Mouse (Mus musculus) forebrain, embryonic 15.5 days (tissue): ENCODE results near the gene Tbc1d5. TPM values are rescaled to one million over a fixed set of nuclear protein-coding genes. Genes with fewer than 3 reads are reported as not detected.

ENCODE experiments used
- ATAC-seq: fragments of 200-750 bp; cut with Nextera tagmentation; replicated peaks from 2 replicates; pipeline ENCODE4 v1.8.0; 2017; ENCODE audit warnings: mild to moderate bottlenecking, moderate TSS enrichment, moderate library complexity
- H3K27ac ChIP-seq: fragments of 300-500 bp; sonication (generic); replicated peaks from 2 replicates; pipeline ENCODE4 v1.5.1; 2015; ENCODE audit warnings: mild to moderate bottlenecking, inconsistent platforms
- H3K27me3 ChIP-seq: fragments of 300-500 bp; sonication (generic); 2 replicates; pipeline ENCODE4 v1.6.1; 2015; ENCODE audit warnings: inconsistent platforms
- H3K36me3 ChIP-seq: fragments of 300-500 bp; sonication (generic); 2 replicates; pipeline ENCODE4 v1.6.1; 2015; ENCODE audit warnings: mild to moderate bottlenecking, inconsistent platforms
- H3K4me1 ChIP-seq: fragments of 300-500 bp; sonication (generic); 2 replicates; pipeline ENCODE4 v1.6.1; 2015; ENCODE audit warnings: inconsistent platforms
- H3K4me2 ChIP-seq: fragments of 300-500 bp; sonication (generic); replicated peaks from 2 replicates; pipeline ENCODE4 v1.6.1; 2015; ENCODE audit warnings: mild to moderate bottlenecking, inconsistent platforms
- H3K4me3 ChIP-seq: fragments of 300-500 bp; sonication (generic); 2 replicates; pipeline ENCODE4 v1.5.1; 2015; ENCODE audit warnings: mild to moderate bottlenecking, inconsistent platforms
- H3K9ac ChIP-seq: fragments of 300-500 bp; sonication (generic); replicated peaks from 2 replicates; pipeline ENCODE4 v1.6.1; 2015; ENCODE audit warnings: mild to moderate bottlenecking, inconsistent platforms
- H3K9me3 ChIP-seq: fragments of 300-500 bp; sonication (generic); 2 replicates; pipeline ENCODE4 v1.6.1; 2016; ENCODE audit warnings: inconsistent platforms
- WGBS: fragments of 180-500 bp; shearing (Covaris S2); methylation state at CpG from one replicate; pipeline ENCODE4 v1.1.7; 2015; ENCODE audit warnings: mixed read lengths; 5-methylcytosine and 5-hydroxymethylcytosine counted together
- polyA plus RNA-seq: library from polyadenylated mRNA; unstranded; fragments of >200 nt; fragmentation: Nextera tagmentation; extraction: Ambion mirVana; gene quantifications from 2 replicates; pipeline ENCODE4 v1.2.1, GENCODE M21; 2015

The Tbc1d5 gene
- polyA plus RNA-seq, 1 experiment from 2014 or later, result 7.1 TPM

- 81% methylated on average over 1 of the region's 1 CpGs for WGBS
- no peak overlapping the region for H3K4me3 ChIP-seq
- no peaks in the 10 kb centered on the region for H3K27me3 ChIP-seq
- no peak for ATAC-seq
- no peak overlapping the region for H3K27ac ChIP-seq
- no peak overlapping the region for H3K4me2 ChIP-seq
- H3K4me1 ChIP-seq, result no peaks in the 10 kb centered on the region
- H3K9me3 ChIP-seq, result no peaks in the 10 kb centered on the region
- H3K36me3 ChIP-seq, result no peaks in the 10 kb centered on the region
- no peak overlapping the region for H3K9ac ChIP-seq
Measured at GRCm38 (mm10) chr17:51040861-51041260, 138.3 kb downstream of the Tbc1d5 start.

- Histone ChIP-seq H3K27me3 (no peaks in the 10 kb centered on the region), H3K9me3 (no peaks in the 10 kb centered on the region), H3K4me2 (no peak overlapping the region), H3K4me1 (no peaks in the 10 kb centered on the region), H3K4me3 (no peak overlapping the region), H3K9ac (no peak overlapping the region), H3K27ac (no peak overlapping the region), H3K36me3 (no peaks in the 10 kb centered on the region)
- 52% methylated on average over 5 of the region's 5 CpGs for WGBS
- peak; percentile 26; the same call in 1 of the 2 replicates for ATAC-seq
Measured at GRCm38 (mm10) chr17:51023227-51023626, 155.9 kb downstream of the Tbc1d5 start.

- 38% methylated on average over 2 of the region's 2 CpGs for WGBS
- ATAC-seq, result no peak
- no peaks in the 10 kb centered on the region for H3K9me3 ChIP-seq
- H3K27me3 ChIP-seq, result no peaks in the 10 kb centered on the region
- H3K4me3 ChIP-seq, result no peak overlapping the region
- H3K4me2 ChIP-seq, result no peak overlapping the region
- H3K9ac ChIP-seq, result no peak overlapping the region
- no peak overlapping the region for H3K27ac ChIP-seq
- H3K4me1 ChIP-seq, result no peaks in the 10 kb centered on the region
- H3K36me3 ChIP-seq, result no peaks in the 10 kb centered on the region
Measured at GRCm38 (mm10) chr17:51016384-51016783, 162.8 kb downstream of the Tbc1d5 start.

DNA sequence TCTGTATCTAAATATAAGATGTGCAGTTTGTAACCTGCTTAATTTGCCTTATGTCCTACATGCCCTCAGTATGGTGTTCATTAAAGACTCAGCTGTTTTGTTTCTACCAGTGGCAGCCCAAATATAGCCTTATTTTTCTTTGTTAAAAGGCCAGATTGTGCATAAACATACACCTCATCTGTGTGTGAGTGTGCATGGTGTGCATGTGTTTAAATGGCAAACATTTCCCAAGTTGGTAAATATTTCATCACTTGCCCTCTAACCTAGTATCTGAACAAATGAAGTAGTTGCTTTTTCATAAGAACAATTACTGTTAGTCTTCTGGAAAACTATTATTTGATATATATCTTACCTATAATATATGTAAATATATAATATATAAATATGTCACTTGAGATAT, 165.2 kb downstream of the Tbc1d5 start:
- Histone ChIP-seq H3K4me2 (no peak overlapping the region), H3K36me3 (no peaks in the 10 kb centered on the region), H3K27ac (no peak overlapping the region), H3K4me1 (no peaks in the 10 kb centered on the region), H3K4me3 (no peak overlapping the region), H3K27me3 (no peaks in the 10 kb centered on the region), H3K9ac (no peak overlapping the region), H3K9me3 (no peaks in the 10 kb centered on the region)
- ATAC-seq, result no peak

DNA sequence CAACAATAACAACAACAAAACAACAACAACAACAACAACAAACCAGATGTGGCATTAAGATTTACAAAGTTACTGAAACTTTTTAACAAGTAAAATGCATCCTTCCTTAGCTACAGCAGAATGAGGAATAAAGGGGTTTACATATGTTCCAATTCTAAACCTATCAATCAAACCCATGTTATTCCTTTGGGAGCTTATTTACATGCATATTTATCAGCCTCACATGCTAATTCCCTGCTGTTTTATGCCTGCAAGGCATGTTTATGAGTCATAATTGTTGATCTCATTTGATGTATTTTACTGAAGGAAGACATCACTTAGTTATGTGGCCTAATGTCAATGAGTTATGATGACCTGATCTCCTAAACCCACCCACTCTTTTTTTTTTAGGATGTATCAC, 176.0 kb downstream of the Tbc1d5 start:
- Histone ChIP-seq H3K4me2 (no peak overlapping the region), H3K4me1 (no peaks in the 10 kb centered on the region), H3K27ac (no peak overlapping the region), H3K9ac (no peak overlapping the region), H3K27me3 (no peaks in the 10 kb centered on the region), H3K36me3 (no peaks in the 10 kb centered on the region), H3K4me3 (no peak overlapping the region), H3K9me3 (no peaks in the 10 kb centered on the region)
- no peak for ATAC-seq

GRCm38 (mm10) chr17:50998216-50998615, 180.9 kb downstream of the Tbc1d5 start:
- WGBS, result 83% methylated on average over 1 of the region's 1 CpGs
- Histone ChIP-seq H3K4me1 (no peaks in the 10 kb centered on the region), H3K4me3 (no peak overlapping the region), H3K9ac (no peak overlapping the region), H3K27ac (no peak overlapping the region), H3K36me3 (0 out of 2 replicates have a peak, but pooled peaks cover 1% of the 10 kb centered on the region), H3K4me2 (no peak overlapping the region), H3K9me3 (no peaks in the 10 kb centered on the region), H3K27me3 (no peaks in the 10 kb centered on the region)
- ATAC-seq, result no peak

GRCm38 (mm10) chr17:50993294-50993993, 185.7 kb downstream of the Tbc1d5 start:
- no peak overlapping the region for H3K4me2 ChIP-seq
- H3K9me3 ChIP-seq, result peaks cover 6% of the 10 kb centered on the region; the same call in 1 of the 2 replicates
- H3K27me3 ChIP-seq, result no peaks in the 10 kb centered on the region
- no peak overlapping the region for H3K9ac ChIP-seq
- ATAC-seq, result no peak
- no peak overlapping the region for H3K4me3 ChIP-seq
- H3K36me3 ChIP-seq, result 0 out of 2 replicates have a peak, but pooled peaks cover 5% of the 10 kb centered on the region
- no peaks in the 10 kb centered on the region for H3K4me1 ChIP-seq
- 92% methylated on average over 3 of the region's 3 CpGs for WGBS
- no peak overlapping the region for H3K27ac ChIP-seq

GRCm38 (mm10) chr17:50990770-50991405, 188.3 kb downstream of the Tbc1d5 start:
- no peaks in the 10 kb centered on the region for H3K27me3 ChIP-seq
- no peak overlapping the region for H3K27ac ChIP-seq
- H3K4me1 ChIP-seq, result no peaks in the 10 kb centered on the region
- no peak for ATAC-seq
- peaks cover 6% of the 10 kb centered on the region; the same call in 1 of the 2 replicates for H3K9me3 ChIP-seq
- 94% methylated on average over 2 of the region's 2 CpGs for WGBS
- H3K9ac ChIP-seq, result no peak overlapping the region
- no peak overlapping the region for H3K4me3 ChIP-seq
- no peak overlapping the region for H3K4me2 ChIP-seq
- 0 out of 2 replicates have a peak, but pooled peaks cover 5% of the 10 kb centered on the region for H3K36me3 ChIP-seq

- WGBS, result 57% methylated on average over 3 of the region's 3 CpGs
- Histone ChIP-seq H3K27ac (no peak overlapping the region), H3K4me1 (no peaks in the 10 kb centered on the region), H3K27me3 (no peaks in the 10 kb centered on the region), H3K9ac (no peak overlapping the region), H3K4me3 (no peak overlapping the region), H3K4me2 (no peak overlapping the region), H3K36me3 (0 out of 2 replicates have a peak, but pooled peaks cover under 1% of the 10 kb centered on the region), H3K9me3 (peaks cover 4% of the 10 kb centered on the region; the same call in 1 of the 2 replicates)
- ATAC-seq, result 0 out of 2 replicates have a peak, but pooled peaks have one; percentile 38
Measured at GRCm38 (mm10) chr17:50987935-50988334, 191.2 kb downstream of the Tbc1d5 start.

DNA sequence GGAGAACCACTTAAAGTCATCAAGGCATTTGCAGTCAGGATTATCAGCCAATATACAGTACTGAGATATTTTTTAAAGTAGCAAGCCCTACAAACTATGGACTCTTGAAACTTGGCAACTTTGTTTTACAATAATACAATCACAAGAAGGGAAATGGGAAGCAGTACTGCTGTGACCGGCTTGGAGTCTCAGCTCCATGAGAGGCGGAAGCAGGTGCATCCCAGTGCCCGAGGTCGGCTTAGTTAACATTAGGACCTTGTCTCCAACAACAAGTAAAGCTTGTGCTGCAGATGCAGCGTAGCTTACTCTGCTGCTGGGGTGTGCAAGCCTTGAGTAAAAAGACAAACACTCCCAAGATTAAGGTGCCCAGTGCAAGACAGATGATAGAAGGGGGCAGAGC, 197.2 kb downstream of the Tbc1d5 start:
- Histone ChIP-seq H3K27me3 (no peaks in the 10 kb centered on the region), H3K9ac (no peak overlapping the region), H3K4me3 (no peak overlapping the region), H3K27ac (no peak overlapping the region), H3K36me3 (no peaks in the 10 kb centered on the region), H3K9me3 (no peaks in the 10 kb centered on the region), H3K4me1 (no peaks in the 10 kb centered on the region), H3K4me2 (no peak overlapping the region)
- WGBS, result 85% methylated on average over 5 of the region's 5 CpGs
- ATAC-seq, result no peak

DNA sequence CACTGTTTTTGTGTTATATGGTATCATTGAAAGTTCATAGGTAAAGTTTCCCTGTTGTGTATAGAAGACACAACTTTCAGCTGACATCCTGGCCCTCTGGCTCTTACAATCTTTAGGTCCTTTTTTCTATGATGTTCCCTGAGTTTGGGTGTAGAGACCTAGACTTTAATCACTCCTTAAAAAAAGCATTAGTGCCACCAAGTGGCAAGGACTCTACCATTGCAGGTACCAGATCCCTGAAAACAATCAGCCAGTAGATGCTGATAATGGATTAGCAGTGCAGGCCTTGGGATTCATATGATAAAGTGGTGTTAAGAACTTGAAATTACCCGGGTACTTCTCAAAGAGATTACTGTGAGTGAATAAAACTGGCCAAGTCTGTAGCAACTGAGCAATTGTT, 207.0 kb downstream of the Tbc1d5 start:
- H3K4me3 ChIP-seq, result no peak overlapping the region
- no peaks in the 10 kb centered on the region for H3K36me3 ChIP-seq
- no peak for ATAC-seq
- no peaks in the 10 kb centered on the region for H3K9me3 ChIP-seq
- WGBS, result 27% methylated on average over 1 of the region's 1 CpGs
- no peaks in the 10 kb centered on the region for H3K4me1 ChIP-seq
- H3K27me3 ChIP-seq, result no peaks in the 10 kb centered on the region
- no peak overlapping the region for H3K9ac ChIP-seq
- H3K27ac ChIP-seq, result no peak overlapping the region
- no peak overlapping the region for H3K4me2 ChIP-seq

- H3K9ac ChIP-seq, result no peak overlapping the region
- ATAC-seq, result no peak
- H3K36me3 ChIP-seq, result no peaks in the 10 kb centered on the region
- no peak overlapping the region for H3K4me3 ChIP-seq
- WGBS, result 94% methylated on average over 1 of the region's 1 CpGs
- H3K27ac ChIP-seq, result no peak overlapping the region
- H3K4me1 ChIP-seq, result no peaks in the 10 kb centered on the region
- H3K4me2 ChIP-seq, result no peak overlapping the region
- no peaks in the 10 kb centered on the region for H3K9me3 ChIP-seq
- H3K27me3 ChIP-seq, result no peaks in the 10 kb centered on the region
Measured at GRCm38 (mm10) chr17:50966147-50966546, 213.0 kb downstream of the Tbc1d5 start.
